Mouse (Mus musculus) G1E (cell line): Measurements from ENCODE around the gene Rad9a.

Experiments
- CTCF ChIP-seq: IDR thresholded peaks from 2 replicates; pipeline ENCODE4 v1.5.1; 2012; ENCODE audit warnings: low read depth, low read length, inconsistent platforms, mixed read lengths
- GATA1 ChIP-seq: IDR thresholded peaks from 2 replicates; pipeline ENCODE4 v1.6.1; 2012; ENCODE audit warnings: borderline replicate concordance, low read length, inconsistent platforms, mixed read lengths
- POLR2AphosphoS5 ChIP-seq: IDR thresholded peaks from 2 replicates; pipeline ENCODE4 v1.6.1; 2012; ENCODE audit warnings: low read depth, low read length, inconsistent platforms; ENCODE audit not compliant: insufficient replicate concordance
- TAL1 ChIP-seq: conservative IDR thresholded peaks from 2 replicates; pipeline ENCODE4 v1.6.1; 2012; ENCODE audit warnings: low read depth, low read length, inconsistent platforms, mixed read lengths

DNA sequence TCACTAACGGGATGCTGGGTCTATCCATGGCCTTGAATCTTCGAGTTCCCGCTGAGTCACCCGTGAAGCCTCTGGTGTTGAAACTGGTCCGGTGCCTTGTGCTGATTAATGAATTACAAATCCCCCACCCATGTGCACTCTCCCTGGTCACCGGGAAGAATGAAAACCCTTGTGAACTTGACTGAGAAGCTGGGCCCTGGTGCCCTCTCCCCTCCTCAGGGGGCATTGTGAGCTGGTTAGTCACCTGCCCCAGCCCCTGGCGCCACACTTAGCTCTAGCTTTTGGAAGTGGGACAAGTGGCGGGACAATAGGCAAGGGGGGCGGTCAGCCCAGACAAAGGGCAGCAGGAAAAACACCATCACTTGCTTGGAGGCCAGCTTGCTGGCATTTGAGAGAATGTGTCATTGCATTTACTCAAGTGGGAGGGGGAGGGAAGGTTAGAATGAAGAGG is 12.1 kb upstream of the Rad9a start:
- TF ChIP-seq CTCF, result no peak
- no peak for TF ChIP-seq TAL1
- TF ChIP-seq GATA1, result no peak
- TF ChIP-seq POLR2AphosphoS5, result no peak
